Mouse (Mus musculus) neutrophil, adult 5-6 weeks (primary cell): Measurements from ENCODE around the gene Iqcn. TPM values are rescaled to one million over a fixed set of nuclear protein-coding genes. Genes with fewer than 3 reads are reported as not detected.
A peak's percentile ranks its signal among the peaks of the same experiment; 100 is the strongest.

Experiments used
- ATAC-seq: fragments of 151-379, 151-347 bp; 2 replicates; pipeline ENCODE4 v1.8.0; 2017; ENCODE audit warnings: mild to moderate bottlenecking, moderate TSS enrichment; ENCODE audit not compliant: insufficient number of reproducible peaks, poor library complexity, low FRiP score, severe bottlenecking; ENCODE audit errors: extremely low read depth
- total RNA-seq: library from RNA; stranded (forward); fragments of 200-1000 nt; gene quantifications from 2 replicates; pipeline ENCODE4 v1.2.3, GENCODE M21; 2017

The Iqcn gene
- total RNA-seq, 1 experiment from 2014 or later = 2.4 TPM

GRCm38 (mm10) chr8:70747211-70747890 lies 44.1 kb downstream of the Iqcn start:
- no peak for ATAC-seq

GRCm38 (mm10) chr8:70748246-70749096 lies 45.2 kb downstream of the Iqcn start:
- no peak for ATAC-seq

GRCm38 (mm10) chr8:70749097-70749674 lies 45.9 kb downstream of the Iqcn start:
- no peak for ATAC-seq

- ATAC-seq = no peak
Measured at GRCm38 (mm10) chr8:70750128-70750680, 46.9 kb downstream of the Iqcn start.

- ATAC-seq = no peak
Measured at GRCm38 (mm10) chr8:70752000-70752764, 48.9 kb downstream of the Iqcn start.

- ATAC-seq = no peak
Measured at GRCm38 (mm10) chr8:70753151-70753550, 49.9 kb downstream of the Iqcn start.

- peak; percentile 92 for ATAC-seq
Measured at GRCm38 (mm10) chr8:70754043-70754870, 51.0 kb downstream of the Iqcn start, which contains the start of gene Rab3a. Gene Rab3a, plus strand, starts transcription at chr8:70754679.

- ATAC-seq = no peak
Measured at GRCm38 (mm10) chr8:70754871-70755660, 51.8 kb downstream of the Iqcn start.

- ATAC-seq = no peak
Measured at GRCm38 (mm10) chr8:70755661-70756475, 52.6 kb downstream of the Iqcn start.

- ATAC-seq = no peak
Measured at GRCm38 (mm10) chr8:70756476-70757040, 53.3 kb downstream of the Iqcn start.

GRCm38 (mm10) chr8:70757523-70758307 lies 54.5 kb downstream of the Iqcn start:
- no peak for ATAC-seq

GRCm38 (mm10) chr8:70758308-70758615 lies 55.0 kb downstream of the Iqcn start:
- no peak for ATAC-seq

GRCm38 (mm10) chr8:70758616-70759561 lies 55.6 kb downstream of the Iqcn start:
- ATAC-seq = no peak

- ATAC-seq = no peak
Measured at GRCm38 (mm10) chr8:70760350-70760749, 57.1 kb downstream of the Iqcn start.
